Mouse (Mus musculus): ENCODE results near the gene Gm5916. TPM values are rescaled to one million over a fixed set of nuclear protein-coding genes. Genes with fewer than 3 reads are reported as not detected.

Gm5916 gene
- total RNA-seq (2012; rRNA removed) (not detected in 2 replicates), total RNA-seq (2014; rRNA removed) (not detected in 2 replicates), polyA plus RNA-seq (2012; ENCODE audit: insufficient read length, low read depth) (not detected in 2 replicates)

DNA sequence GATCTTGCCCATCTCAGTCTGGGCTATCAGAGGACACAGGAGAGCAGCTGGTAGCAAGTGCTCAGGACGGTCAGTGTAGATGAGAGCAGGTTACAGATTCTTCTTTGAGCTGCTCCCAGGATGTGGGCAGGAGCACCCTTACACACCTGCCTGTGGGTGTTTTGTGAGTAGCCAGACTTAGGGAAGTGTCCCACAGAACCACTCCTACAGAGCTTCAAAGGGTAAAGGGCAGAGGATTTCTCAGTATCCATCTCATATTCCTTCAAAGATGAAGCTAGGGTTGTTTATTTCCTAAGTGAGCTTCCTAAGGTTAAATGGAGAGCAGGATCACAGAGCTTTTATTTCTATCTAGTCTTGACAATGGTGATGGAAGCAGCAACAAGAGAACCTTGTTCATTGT is at the start of gene Gm5916:
Gm5916 (minus strand) TSS at position 101 of the 400 bp plus-strand sequence.
- Histone ChIP-seq H3K4me2 (ENCODE audit: insufficient read depth, low read depth, poor library complexity, severe bottlenecking) (no peak within 1 kb of the TSS), H3K4me3 (replicated peaks in 1 of 3; ENCODE audit: low read depth in 2 of 3, low read length in 2 of 3, poor library complexity in 1 of 3) (no peak within 1 kb of the TSS), H3K79me2 (replicated peaks; ENCODE audit: control insufficient read depth, extremely low read depth, insufficient read depth, poor library complexity, severe bottlenecking) (no peaks in the 10 kb centered on the region), H3K9ac (ENCODE audit: insufficient read depth, low read depth) (no peak within 1 kb of the TSS), H3K9me3 (replicated peaks; ENCODE audit: low read length) (no peaks in the 10 kb centered on the region), H3K27ac (ENCODE audit: insufficient read depth, low read depth) (no peak within 1 kb of the TSS), H3K27me3 (replicated peaks) (no peaks in the 10 kb centered on the region), H3K36me3 (replicated peaks in 1 of 2; ENCODE audit: control insufficient read depth in 1 of 2, insufficient read depth in 1 of 2, low read length in 1 of 2) (no peaks in the 10 kb centered on the region), H3K4me1 (ENCODE audit: control insufficient read depth in 1 of 2, insufficient read depth in 2 of 2) (no peaks in the 10 kb centered on the region)
- DNase-seq (ENCODE audit: extremely low read depth), result no peak
- in situ Hi-C loops (cut with MboI; ENCODE audit: low pct_ligation_motif_present, low pct_unique_long_range_greater_than_20kb, low sequenced_read_pairs), result no loop called here
- TF ChIP-seq SMC3 (IDR thresholded peaks at IDR 0.05; ENCODE audit: low read depth, low read length) (no peak), CHD2 (IDR thresholded peaks at IDR 0.05; ENCODE audit: low read length) (no peak), BHLHE40 (IDR thresholded peaks at IDR 0.05; ENCODE audit: low read depth, low read length) (no peak), MAZ (IDR thresholded peaks at IDR 0.05; ENCODE audit: low read depth, low read length) (no peak)
- dilution Hi-C loops (cut with MboI; ENCODE audit: extremely low pct_ligation_motif_present, extremely low pct_unique_long_range_greater_than_20kb, low sequenced_read_pairs), result no loop called here

Other genes with a start within 250 kb of the Gm5916 start
- not detected in 2 replicates for gene 9230113P08Rik, start 220.4 kb downstream of the Gm5916 start, total RNA-seq (2012; rRNA removed)
- not detected in 2 replicates for gene 9230113P08Rik, start 220.4 kb downstream of the Gm5916 start, total RNA-seq (2014; rRNA removed)
- not detected in 2 replicates for gene 9230113P08Rik, start 220.4 kb downstream of the Gm5916 start, polyA plus RNA-seq (2012; ENCODE audit: insufficient read length, low read depth)